Mouse (Mus musculus) lung, embryonic 14.5 days (tissue): ENCODE results near the gene Ccdc89. TPM values are rescaled to one million over a fixed set of nuclear protein-coding genes. Genes with fewer than 3 reads are reported as not detected.

Experiments used
- ATAC-seq: fragments of 200-750 bp; cut with Nextera tagmentation; 2 replicates; pipeline ENCODE4 v1.8.0; 2017; ENCODE audit warnings: mild to moderate bottlenecking, moderate TSS enrichment, moderate library complexity; ENCODE audit not compliant: insufficient read depth
- DNase-seq: peaks from one replicate; pipeline ENCODE4 v3.0.0-alpha.2; 2015
- H3K27ac ChIP-seq: fragments of 300-500 bp; sonication (generic); 2 replicates; pipeline ENCODE4 v1.5.1; 2014; ENCODE audit warnings: low read depth, mild to moderate bottlenecking, moderate library complexity
- H3K27me3 ChIP-seq: fragments of 300-500 bp; sonication (generic); 2 replicates; pipeline ENCODE4 v1.6.1; 2014; ENCODE audit warnings: low read length, control low read depth; ENCODE audit not compliant: insufficient read depth
- H3K36me3 ChIP-seq: fragments of 300-500 bp; sonication (generic); 2 replicates; pipeline ENCODE4 v1.6.1; 2014; ENCODE audit warnings: control low read depth; ENCODE audit not compliant: insufficient read depth
- H3K4me1 ChIP-seq: fragments of 300-500 bp; sonication (generic); 2 replicates; pipeline ENCODE4 v1.6.1; 2014; ENCODE audit warnings: antibody characterized with exemption, control low read depth; ENCODE audit not compliant: insufficient read depth
- H3K4me2 ChIP-seq: fragments of 300-500 bp; sonication (generic); 2 replicates; pipeline ENCODE4 v1.6.1; 2014; ENCODE audit warnings: mild to moderate bottlenecking
- H3K4me3 ChIP-seq: fragments of 300-500 bp; sonication (generic); 2 replicates; pipeline ENCODE4 v1.5.1; 2014; ENCODE audit warnings: low read depth, low read length
- H3K9ac ChIP-seq: fragments of 300-500 bp; sonication (generic); 2 replicates; pipeline ENCODE4 v1.6.1; 2014
- H3K9me3 ChIP-seq: fragments of 300-500 bp; sonication (generic); 2 replicates; pipeline ENCODE4 v1.6.1; 2016; ENCODE audit warnings: low read depth, low read length, control low read depth
- CTCF ChIP-seq: IDR thresholded peaks from 2 replicates; pipeline ENCODE4 v1.5.1; 2016; ENCODE audit warnings: antibody characterized with exemption, low read depth
- WGBS: fragments of 180-500 bp; shearing (Covaris S2); extraction: QIAGEN DNeasy Blood & Tissue Kit; methylation state at CpG from one replicate; pipeline ENCODE4 v1.1.7; 2014; 5-methylcytosine and 5-hydroxymethylcytosine counted together
- polyA plus RNA-seq: library from polyadenylated mRNA; unstranded; fragments of >200 nt; fragmentation: Nextera tagmentation; extraction: Ambion mirVana; gene quantifications from 2 replicates; pipeline ENCODE4 v1.2.1, GENCODE M21; 2014

The Ccdc89 gene
- polyA plus RNA-seq, 1 experiment from 2014 or later = 1.5 TPM

DNA sequence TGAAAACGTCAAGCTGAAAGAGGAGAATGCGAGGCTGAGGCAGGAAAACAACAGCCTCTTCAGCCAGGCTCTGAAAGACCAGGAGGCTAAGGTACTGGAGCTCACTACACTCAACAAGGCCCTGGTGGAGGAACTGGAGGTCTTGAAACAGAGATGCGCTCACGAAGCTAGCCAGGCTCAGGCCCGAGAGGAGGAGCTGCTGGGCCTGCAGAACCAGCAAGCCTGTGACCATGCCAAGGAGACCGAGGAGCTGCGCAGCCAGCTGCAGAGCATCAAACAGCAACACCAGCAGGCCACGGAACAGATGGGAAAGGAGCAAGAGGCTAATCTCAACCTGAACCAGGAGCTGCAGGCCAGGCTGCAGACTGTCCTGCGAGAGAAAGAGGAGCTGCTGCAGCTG, 629 bp downstream of the Ccdc89 start:
- Histone ChIP-seq H3K9ac (no peak overlapping the region), H3K4me2 (peak overlapping the region; percentile 74), H3K9me3 (no peaks in the 10 kb centered on the region), H3K27ac (no peak overlapping the region), H3K4me3 (peak overlapping the region; percentile 38), H3K27me3 (no peaks in the 10 kb centered on the region), H3K36me3 (no peaks in the 10 kb centered on the region), H3K4me1 (no peaks in the 10 kb centered on the region)
- DNase-seq = no peak
- 49% methylated on average over 9 of the region's 9 CpGs for WGBS
- ATAC-seq = no peak; the same call in 1 of the 2 replicates
- no peak for TF ChIP-seq CTCF

- DNase-seq (no peak), ATAC-seq (no peak)
- H3K4me2 ChIP-seq = no peak overlapping the region
- H3K4me3 ChIP-seq = no peak overlapping the region
- no peak overlapping the region for H3K27ac ChIP-seq
- no peaks in the 10 kb centered on the region for H3K9me3 ChIP-seq
- H3K9ac ChIP-seq = no peak overlapping the region
- no peak for TF ChIP-seq CTCF
- H3K27me3 ChIP-seq = no peaks in the 10 kb centered on the region
- no peaks in the 10 kb centered on the region for H3K4me1 ChIP-seq
- no peaks in the 10 kb centered on the region for H3K36me3 ChIP-seq
Observed at GRCm38 (mm10) chr7:90432221-90432620, 5.8 kb downstream of the Ccdc89 start.

DNA sequence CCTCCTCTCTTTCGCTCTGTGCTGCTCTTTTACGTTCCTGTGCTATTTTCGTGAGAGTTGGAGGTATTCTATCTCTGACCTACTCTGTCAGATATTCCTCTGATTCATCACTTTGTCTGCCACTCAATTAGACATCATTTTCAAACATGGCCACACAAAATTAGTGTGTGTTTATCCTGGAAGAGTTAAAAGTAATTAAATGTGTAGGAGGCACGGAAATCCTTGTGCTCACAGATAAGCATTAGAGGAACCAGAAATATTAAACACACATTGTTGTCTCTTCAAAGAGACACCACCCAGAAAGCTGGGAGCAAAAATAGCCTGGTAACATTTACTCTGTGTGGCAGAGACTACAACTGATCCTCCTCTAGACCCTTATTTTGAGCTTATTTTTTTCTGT, 13.7 kb downstream of the Ccdc89 start:
- DNase-seq (no peak), ATAC-seq (no peak)
- H3K9ac ChIP-seq = no peak overlapping the region
- H3K27ac ChIP-seq = no peak overlapping the region
- H3K27me3 ChIP-seq = no peaks in the 10 kb centered on the region
- no peaks in the 10 kb centered on the region for H3K9me3 ChIP-seq
- WGBS = 75% methylated on average over 4 of the region's 4 CpGs
- H3K4me2 ChIP-seq = no peak overlapping the region
- H3K4me1 ChIP-seq = no peaks in the 10 kb centered on the region
- H3K36me3 ChIP-seq = peaks cover 4% of the 10 kb centered on the region; the same call in 1 of the 2 replicates
- TF ChIP-seq CTCF = no peak
- H3K4me3 ChIP-seq = no peak overlapping the region

- Histone ChIP-seq H3K27me3 (no peaks in the 10 kb centered on the region), H3K4me3 (peak overlapping the region; percentile 97), H3K9ac (peak overlapping the region; percentile 98), H3K4me2 (peak overlapping the region; percentile 98), H3K9me3 (no peaks in the 10 kb centered on the region), H3K4me1 (no peaks in the 10 kb centered on the region), H3K36me3 (peaks cover 8% of the 10 kb centered on the region; the same call in 1 of the 2 replicates), H3K27ac (peak overlapping the region; percentile 55; the same call in 1 of the 2 replicates)
- WGBS = 16% methylated on average over 4 of the region's 4 CpGs
- DNase-seq (peak; percentile 44), ATAC-seq (peak; percentile 7; the same call in 1 of the 2 replicates)
- no peak for TF ChIP-seq CTCF
Observed at GRCm38 (mm10) chr7:90442070-90442469, 15.7 kb downstream of the Ccdc89 start.

GRCm38 (mm10) chr7:90442518-90443080, 16.2 kb downstream of the Ccdc89 start, which contains the start of gene Crebzf:
Gene Crebzf (plus strand): TSS chr7:90442729.
- no peak for TF ChIP-seq CTCF
- under 1% methylated on average over 54 of the region's 54 CpGs for WGBS
- ATAC-seq = peak; percentile 95

GRCm38 (mm10) chr7:90443101-90444091, 17.0 kb downstream of the Ccdc89 start:
- Histone ChIP-seq H3K4me1 (no peaks in the 10 kb centered on the region), H3K27me3 (no peaks in the 10 kb centered on the region), H3K9ac (peak overlapping the region; percentile 98), H3K36me3 (peaks cover 20% of the 10 kb centered on the region), H3K4me2 (peak overlapping the region; percentile 98), H3K4me3 (peak overlapping the region; percentile 97), H3K9me3 (no peaks in the 10 kb centered on the region), H3K27ac (peak overlapping the region; percentile 98)
- TF ChIP-seq CTCF = peak; percentile 40
- DNase-seq = peak; percentile 75
- under 1% methylated on average over 123 of the region's 123 CpGs for WGBS
- peak; percentile 72 for ATAC-seq

More at GRCm38 (mm10) chr7:90442518-90443080, 16.2 kb downstream of the Ccdc89 start, which contains the start of gene Crebzf:
- Histone ChIP-seq H3K27ac (peak within 1 kb of the TSS; percentile 98), H3K4me3 (peak within 1 kb of the TSS; percentile 97), H3K9ac (peak within 1 kb of the TSS; percentile 98), H3K27me3 (no peaks in the 10 kb centered on the region), H3K9me3 (no peaks in the 10 kb centered on the region), H3K4me2 (peak within 1 kb of the TSS; percentile 98), H3K36me3 (peaks cover 13% of the 10 kb centered on the region), H3K4me1 (no peaks in the 10 kb centered on the region)
- peak; percentile 99 for DNase-seq

- no peaks in the 10 kb centered on the region for H3K9me3 ChIP-seq
- H3K4me1 ChIP-seq = no peaks in the 10 kb centered on the region
- H3K27me3 ChIP-seq = no peaks in the 10 kb centered on the region
- H3K4me3 ChIP-seq = peak overlapping the region; percentile 97
- no peak for TF ChIP-seq CTCF
- H3K36me3 ChIP-seq = peaks cover 23% of the 10 kb centered on the region
- H3K9ac ChIP-seq = peak overlapping the region; percentile 98
- H3K4me2 ChIP-seq = peak overlapping the region; percentile 98
- H3K27ac ChIP-seq = no peak overlapping the region
- ATAC-seq (no peak), DNase-seq (peak; percentile 39)
- WGBS = 0% methylated on average over 6 of the region's 6 CpGs
Observed at GRCm38 (mm10) chr7:90444206-90444605, 17.8 kb downstream of the Ccdc89 start.
